Mouse (Mus musculus) CH12.LX (cell line): ENCODE data around the gene Ppil3. TPM values are rescaled to one million over a fixed set of nuclear protein-coding genes. Genes with fewer than 3 reads are reported as not detected.

Experiments used
- DNase-seq: peaks from one replicate; pipeline ENCODE4 v3.0.0-alpha.2; 2013; ENCODE audit errors: extremely low read depth
- H3K27ac ChIP-seq: 2 replicates; pipeline ENCODE4 v1.5.1; 2012; ENCODE audit warnings: low read depth, mild to moderate bottlenecking, control low read depth, moderate library complexity; ENCODE audit not compliant: insufficient read depth
- H3K27me3 ChIP-seq: replicated peaks from 2 replicates; pipeline ENCODE3; 2012; ENCODE audit warnings: inconsistent platforms
- H3K36me3 ChIP-seq, 2 experiments: replicated peaks in 1 of 2; 2 replicates each; pipeline versions ENCODE3 to v1.6.1; 2012; ENCODE audit warnings: inconsistent platforms in 1 of 2, low read length in 1 of 2, mild to moderate bottlenecking in 1 of 2, mixed read lengths in 1 of 2, moderate library complexity in 1 of 2; ENCODE audit not compliant: control insufficient read depth in 1 of 2, insufficient read depth in 1 of 2
- H3K4me1 ChIP-seq, 2 experiments: 2 replicates each; pipeline ENCODE4 v1.6.1; 2012; ENCODE audit warnings: inconsistent platforms in 1 of 2, moderate library complexity in 1 of 2; ENCODE audit not compliant: insufficient read depth in 2 of 2, control insufficient read depth in 1 of 2
- H3K4me2 ChIP-seq: 2 replicates; pipeline ENCODE4 v1.6.1; 2012; ENCODE audit warnings: low read depth, mild to moderate bottlenecking, control low read depth; ENCODE audit not compliant: poor library complexity, insufficient read depth, severe bottlenecking
- H3K4me3 ChIP-seq, 3 experiments: fragments of 150-350 bp in 1 of 3; sonication (generic) in 1 of 3; replicated peaks in 1 of 3; 2 replicates each; pipeline versions ENCODE3 to v1.5.1; 2011 to 2012; ENCODE audit warnings: low read depth in 2 of 3, low read length in 2 of 3, mild to moderate bottlenecking in 2 of 3, moderate library complexity in 2 of 3, control low read depth in 1 of 3, improper control_type of control experiment in 1 of 3, inconsistent platforms in 1 of 3, mixed read lengths in 1 of 3; ENCODE audit not compliant: poor library complexity in 1 of 3
- H3K79me2 ChIP-seq: replicated peaks from 2 replicates; pipeline ENCODE4 v1.6.1; 2012; ENCODE audit warnings: mild to moderate bottlenecking, moderate library complexity; ENCODE audit not compliant: control insufficient read depth, poor library complexity, insufficient read depth, severe bottlenecking; ENCODE audit errors: extremely low read depth
- H3K9ac ChIP-seq: 2 replicates; pipeline ENCODE4 v1.6.1; 2012; ENCODE audit warnings: low read depth, mild to moderate bottlenecking, control low read depth, moderate library complexity; ENCODE audit not compliant: insufficient read depth
- H3K9me3 ChIP-seq: replicated peaks from 2 replicates; pipeline ENCODE3; 2012; ENCODE audit warnings: low read length, inconsistent platforms, mixed read lengths
- BHLHE40 ChIP-seq: IDR thresholded peaks from 2 replicates; pipeline ENCODE4 v1.6.1; 2011; ENCODE audit warnings: mild to moderate bottlenecking, low read depth, low read length, improper control_type of control experiment
- CHD1 ChIP-seq: IDR thresholded peaks from 2 replicates; pipeline ENCODE4 v1.6.1; 2012; ENCODE audit warnings: low read depth, low read length, improper control_type of control experiment, inconsistent platforms
- CHD2 ChIP-seq: IDR thresholded peaks from 2 replicates; pipeline ENCODE4 v1.6.1; 2011; ENCODE audit warnings: low read length, improper control_type of control experiment
- CTCF ChIP-seq, 2 experiments: IDR thresholded peaks in 1 of 2; conservative IDR thresholded peaks in 1 of 2; 2 replicates each; pipeline ENCODE4 v1.5.1; 2011 to 2012; ENCODE audit warnings: low read depth in 2 of 2, low read length in 2 of 2, improper control_type of control experiment in 1 of 2, inconsistent platforms in 1 of 2, mild to moderate bottlenecking in 1 of 2, moderate library complexity in 1 of 2
- ELF1 ChIP-seq: IDR thresholded peaks from 2 replicates; pipeline ENCODE4 v1.6.1; 2014; ENCODE audit warnings: low read depth, mild to moderate bottlenecking, inconsistent platforms, low read length, improper control_type of control experiment
- GABPA ChIP-seq: IDR thresholded peaks from 2 replicates; pipeline ENCODE4 v1.6.1; 2012; ENCODE audit warnings: low read depth, low read length, improper control_type of control experiment, inconsistent platforms; ENCODE audit not compliant: insufficient replicate concordance
- HCFC1 ChIP-seq: IDR thresholded peaks from 2 replicates; pipeline ENCODE4 v1.6.1; 2012; ENCODE audit warnings: low read depth, mild to moderate bottlenecking, inconsistent platforms, low read length, improper control_type of control experiment
- IRF4 ChIP-seq: IDR thresholded peaks from 2 replicates; pipeline ENCODE4 v1.6.1; 2014; ENCODE audit warnings: low read depth, mild to moderate bottlenecking, inconsistent platforms, low read length, improper control_type of control experiment
- KAT2A ChIP-seq: IDR thresholded peaks from 2 replicates; pipeline ENCODE4 v1.6.1; 2012; ENCODE audit warnings: low read length, improper control_type of control experiment, inconsistent platforms; ENCODE audit not compliant: insufficient replicate concordance
- MEF2A ChIP-seq: IDR thresholded peaks from 2 replicates; pipeline ENCODE4 v1.6.1; 2014; ENCODE audit warnings: low read depth, mild to moderate bottlenecking, inconsistent platforms, low read length, improper control_type of control experiment, borderline replicate concordance
- MXI1 ChIP-seq: IDR thresholded peaks from 2 replicates; pipeline ENCODE4 v1.6.1; 2011; ENCODE audit warnings: mild to moderate bottlenecking, low read depth, low read length, improper control_type of control experiment
- MYC ChIP-seq: IDR thresholded peaks from 2 replicates; pipeline ENCODE4 v1.6.1; 2011; ENCODE audit warnings: low read depth, mild to moderate bottlenecking, improper control_type of control experiment, low read length
- NRF1 ChIP-seq: IDR thresholded peaks from 2 replicates; pipeline ENCODE4 v1.6.1; 2014; ENCODE audit warnings: low read depth, mild to moderate bottlenecking, inconsistent platforms, low read length, improper control_type of control experiment, moderate library complexity
- PAX5 ChIP-seq: IDR thresholded peaks from 2 replicates; pipeline ENCODE4 v1.6.1; 2012; ENCODE audit warnings: low read length, inconsistent platforms, mixed read lengths
- SIN3A ChIP-seq: IDR thresholded peaks from 2 replicates; pipeline ENCODE4 v1.6.1; 2012; ENCODE audit warnings: low read length, improper control_type of control experiment, inconsistent platforms
- TCF12 ChIP-seq: IDR thresholded peaks from 2 replicates; pipeline ENCODE4 v1.6.1; 2014; ENCODE audit warnings: low read depth, mild to moderate bottlenecking, inconsistent platforms, low read length, improper control_type of control experiment
- UBTF ChIP-seq: IDR thresholded peaks from 2 replicates; pipeline ENCODE4 v1.6.1; 2012; ENCODE audit warnings: low read depth, mild to moderate bottlenecking, inconsistent platforms, low read length, improper control_type of control experiment, moderate library complexity
- USF2 ChIP-seq: conservative IDR thresholded peaks from 2 replicates; pipeline ENCODE4 v1.6.1; 2011; ENCODE audit warnings: low read depth, low read length, improper control_type of control experiment
- ZC3H11A ChIP-seq: IDR thresholded peaks from 2 replicates; pipeline ENCODE4 v1.6.1; 2012; ENCODE audit warnings: low read depth, mild to moderate bottlenecking, inconsistent platforms, low read length, improper control_type of control experiment
- ZKSCAN1 ChIP-seq: IDR thresholded peaks from 2 replicates; pipeline ENCODE4 v1.6.1; 2012; ENCODE audit warnings: low read depth, inconsistent platforms, low read length, improper control_type of control experiment, borderline replicate concordance
- ZMIZ1 ChIP-seq: IDR thresholded peaks from 2 replicates; pipeline ENCODE4 v1.6.1; 2012; ENCODE audit warnings: low read depth, mild to moderate bottlenecking, inconsistent platforms, low read length, improper control_type of control experiment
- dilution Hi-C: fragments of 300-500 bp; cut with MboI; formaldehyde crosslinking; loops from 2 replicates; pipeline ENCODE4 v1.14.3; 2020; ENCODE audit warnings: low sequenced_read_pairs; ENCODE audit not compliant: extremely low pct_unique_long_range_greater_than_20kb, extremely low pct_ligation_motif_present
- in situ Hi-C: fragments of 300-500 bp; cut with MboI; formaldehyde crosslinking; loops from 3 replicates; pipeline ENCODE4 v1.14.3; 2019; ENCODE audit warnings: low sequenced_read_pairs, low pct_ligation_motif_present, low pct_unique_long_range_greater_than_20kb, mixed read lengths
- polyA plus RNA-seq: library from polyadenylated mRNA; unstranded; fragments of >175 nt; gene quantifications from 2 replicates; pipeline ENCODE4 v1.2.1, GENCODE M21; 2012; ENCODE audit warnings: low read depth; ENCODE audit not compliant: insufficient read length
- total RNA-seq, 2 experiments: library from RNA; depleted of rRNA; stranded (reverse); fragments of 300-350 nt in 1 of 2; fragments of >200 nt in 1 of 2; gene quantifications; 2 replicates each; pipeline ENCODE4 v1.2.3; 2012 to 2014

Gene Ppil3
- total and polyA plus RNA-seq, 3 experiments = 66.1 to 161 (median 103) TPM

GRCm38 (mm10) chr1:58395341-58395740, 49.9 kb downstream of the Ppil3 start:
- Histone ChIP-seq H3K4me3 (no peak overlapping the region), H3K27ac (no peak overlapping the region), H3K36me3 (peaks cover 35 to 55% of the 10 kb centered on the region in 2 experiments), H3K9me3 (no peaks in the 10 kb centered on the region), H3K4me1 (peaks cover 4 to 27% of the 10 kb centered on the region in 2 experiments; a peak in 3 of 4 replicates), H3K79me2 (peaks cover 57% of the 10 kb centered on the region), H3K4me2 (no peak overlapping the region), H3K9ac (no peak overlapping the region), H3K27me3 (no peaks in the 10 kb centered on the region)
- dilution Hi-C loops = no loop called here
- in situ Hi-C loops = no loop called here
- TF ChIP-seq NRF1 (no peak), CTCF (conservative IDR thresholded peaks at IDR 0.05 in 1 of 2, IDR thresholded peaks at IDR 0.05 in 1 of 2; ENCODE audit: low read depth in 2 of 2, low read length in 2 of 2) (0 out of 4 replicates have a peak, but pooled peaks of 1 of the 2 experiments have one; percentile 3)
- no peak for DNase-seq

- H3K79me2 ChIP-seq = peaks cover 50% of the 10 kb centered on the region
- H3K4me1 ChIP-seq = peaks cover 4 to 27% of the 10 kb centered on the region in 2 experiments; a peak in 3 of 4 replicates
- peak overlapping the region; percentile 73 for H3K4me2 ChIP-seq
- dilution Hi-C loops (no loop called here), in situ Hi-C loops (no loop called here)
- peak overlapping the region; percentile 64 for H3K27ac ChIP-seq
- DNase-seq = no peak
- H3K36me3 ChIP-seq = peaks cover 23 to 36% of the 10 kb centered on the region in 2 experiments
- no peaks in the 10 kb centered on the region for H3K27me3 ChIP-seq
- H3K9ac ChIP-seq = peak overlapping the region; percentile 94
- H3K4me3 ChIP-seq = peak overlapping the region; percentile 80 to 91 (median 80)
- no peaks in the 10 kb centered on the region for H3K9me3 ChIP-seq
- no peak for TF ChIP-seq USF2
- TF ChIP-seq ZC3H11A = no peak
- TF ChIP-seq BHLHE40 = peak; percentile 71
- TF ChIP-seq ELF1 = no peak
- TF ChIP-seq GABPA = no peak
These were observed 51.7 kb downstream of the Ppil3 start for GRCm38 (mm10) chr1:58393284-58394195.

GRCm38 (mm10) chr1:58392652-58393283, 52.5 kb downstream of the Ppil3 start, which contains the start of gene Bzw1:
Bzw1 (plus strand) TSS chr1:58392898.
- H3K27ac ChIP-seq = peak within 1 kb of the TSS; percentile 78
- peak; percentile 91 for DNase-seq
- peaks cover 20 to 29% of the 10 kb centered on the region in 2 experiments for H3K36me3 ChIP-seq
- H3K4me1 ChIP-seq = peaks cover 4 to 27% of the 10 kb centered on the region in 2 experiments; a peak in 3 of 4 replicates
- H3K4me2 ChIP-seq = peak within 1 kb of the TSS; percentile 96
- no peaks in the 10 kb centered on the region for H3K27me3 ChIP-seq
- peak within 1 kb of the TSS; percentile 80 to 91 (median 80) for H3K4me3 ChIP-seq
- H3K9ac ChIP-seq = peak within 1 kb of the TSS; percentile 98
- H3K9me3 ChIP-seq = no peaks in the 10 kb centered on the region
- in situ Hi-C loops = no loop called here
- H3K79me2 ChIP-seq = peaks cover 42% of the 10 kb centered on the region
- dilution Hi-C loops = no loop called here
- TF ChIP-seq KAT2A = 0 out of 2 replicates have a peak, but pooled peaks have one; percentile 18
- TF ChIP-seq CHD2 = peak; percentile 99
- TF ChIP-seq ELF1 = peak; percentile 82; the same call in 1 of the 2 replicates
- peak; percentile 33; the same call in 1 of the 2 replicates for TF ChIP-seq IRF4
- TF ChIP-seq MEF2A = 0 out of 2 replicates have a peak, but pooled peaks have one; percentile 37
- TF ChIP-seq TCF12 = peak; percentile 78; the same call in 1 of the 2 replicates
- no peak for TF ChIP-seq NRF1
- TF ChIP-seq SIN3A = peak; percentile 81
- TF ChIP-seq UBTF = 0 out of 2 replicates have a peak, but pooled peaks have one; percentile 69
- peak; percentile 83 for TF ChIP-seq HCFC1
- TF ChIP-seq CHD1 = peak; percentile 99
- TF ChIP-seq PAX5 = no peak
- no peak for TF ChIP-seq ZC3H11A
- no peak for TF ChIP-seq ZKSCAN1
- peak; percentile 92 for TF ChIP-seq ZMIZ1
- no peak for TF ChIP-seq USF2
- TF ChIP-seq MXI1 = no peak; the same call in 1 of the 2 replicates
- no peak for TF ChIP-seq MYC
